Mouse (Mus musculus) central nervous system, embryonic 14 days (tissue): Measurements from ENCODE around the gene Phf21a. TPM values are rescaled to one million over a fixed set of nuclear protein-coding genes. Genes with fewer than 3 reads are reported as not detected.

ENCODE experiments used
- polyA plus RNA-seq: library from polyadenylated mRNA; depleted of rRNA; stranded (reverse); fragments of >200 nt; gene quantifications from 2 replicates; pipeline ENCODE4 v1.2.3, GENCODE M21; 2012; rRNA removed

The Phf21a gene
- polyA plus RNA-seq, result 85.9 and 87.7 TPM in 2 replicates

DNA sequence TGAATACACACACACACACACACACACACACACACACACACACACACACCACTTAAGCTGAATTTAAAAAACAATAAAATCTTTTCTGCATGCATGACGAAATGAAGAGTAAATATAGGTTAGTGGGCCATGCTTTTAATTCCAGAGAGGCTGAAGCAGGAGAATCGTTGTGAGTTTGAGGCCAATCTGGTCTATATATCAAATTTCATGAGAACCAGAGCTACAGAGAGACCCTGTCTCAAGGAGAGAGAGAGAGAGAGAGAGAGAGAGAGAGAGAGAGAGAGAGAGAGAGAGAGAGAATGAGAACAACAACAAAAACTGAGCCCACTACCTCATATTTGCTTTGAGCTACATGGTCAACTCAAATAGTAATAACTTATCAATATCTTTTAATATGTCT lies at the start of gene Phf21a:
Phf21a (plus strand) TSS at position 301 of the 400 bp plus-strand sequence.

DNA sequence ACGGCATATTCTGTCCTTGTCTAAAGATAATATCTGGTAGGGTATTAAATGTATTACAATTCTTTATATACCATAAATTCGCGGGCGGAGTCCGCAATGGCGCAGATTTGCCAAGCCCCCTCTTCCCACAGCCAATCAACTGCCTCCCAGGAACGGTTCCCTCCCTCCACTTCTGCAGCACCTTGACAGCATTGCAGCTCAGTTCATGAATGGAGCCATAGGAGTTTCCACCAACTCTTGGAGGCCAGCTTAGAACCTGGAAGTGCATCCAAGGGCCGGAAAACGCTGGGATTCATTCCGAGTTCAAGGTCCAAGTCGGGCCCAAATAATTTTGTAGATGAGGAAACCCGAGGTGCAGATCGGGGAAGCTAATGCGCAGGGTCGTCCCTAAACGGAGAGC lies 281.6 kb downstream of the Phf21a start, which contains the start of the genes Pex16 and Large2:
Pex16 (plus strand) TSS at position 163 of the 400 bp plus-strand sequence.
Large2 (minus strand) TSS at position 356 of the 400 bp plus-strand sequence.

DNA sequence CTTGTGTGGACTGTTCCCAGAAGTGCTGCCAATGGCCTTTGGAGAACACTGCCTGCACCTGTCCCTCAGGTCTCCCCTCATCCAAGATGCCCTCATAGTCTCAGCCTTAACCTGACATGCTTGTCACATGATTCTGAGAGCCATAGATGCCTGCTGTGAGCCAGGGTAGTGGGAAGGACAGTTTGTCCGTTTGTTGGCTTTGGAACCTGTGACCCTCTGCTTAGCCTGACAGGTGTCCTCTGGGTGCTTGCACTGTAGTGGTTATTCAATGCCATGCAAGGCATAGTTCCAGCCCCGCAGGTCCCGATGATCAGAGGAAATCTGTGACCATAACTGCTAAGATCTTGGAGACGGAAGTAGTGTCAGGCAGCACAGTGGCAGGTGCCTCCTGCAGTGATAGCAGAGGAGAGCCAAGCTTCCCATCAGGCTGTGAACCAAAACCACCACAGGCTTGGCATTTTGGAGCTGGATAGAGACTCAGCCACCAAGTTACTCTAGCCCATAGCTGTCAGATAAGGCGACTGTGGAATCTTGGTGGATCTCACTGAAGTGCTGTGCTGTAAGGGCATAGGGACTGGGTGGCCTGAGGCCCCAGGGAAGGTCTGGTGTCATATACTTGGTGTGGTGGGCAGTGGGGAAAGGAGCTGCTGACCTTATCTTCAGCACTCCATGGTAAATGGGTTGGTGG lies 289.1 kb downstream of the Phf21a start, which contains the start of gene 1700029I15Rik:
1700029I15Rik (plus strand) TSS at position 638 of the 688 bp plus-strand sequence.

DNA sequence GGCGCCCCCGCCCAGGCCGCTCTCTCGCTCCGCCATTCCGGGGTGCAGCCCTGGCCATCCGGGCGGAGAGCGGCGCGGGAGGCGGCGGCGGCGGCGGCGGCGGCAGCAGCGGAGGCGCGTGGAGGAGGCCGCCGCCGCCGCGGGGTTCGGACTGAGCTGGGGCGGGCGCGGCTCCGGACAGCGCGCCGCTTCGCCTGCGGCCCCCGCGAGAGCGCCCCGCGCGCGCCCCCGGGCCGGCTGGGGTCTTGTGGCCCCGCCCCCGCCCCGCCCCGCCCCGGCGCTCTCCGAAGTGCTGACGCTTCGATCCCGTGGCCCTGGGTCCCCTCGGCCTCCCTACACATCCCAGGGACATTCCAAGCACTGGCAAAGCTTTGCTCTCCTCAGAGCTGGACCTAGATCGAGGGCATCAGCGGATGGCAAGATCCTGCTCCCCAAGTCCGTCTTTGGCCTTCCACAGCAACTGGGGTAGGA lies 308.2 kb downstream of the Phf21a start, which contains the start of gene Mapk8ip1:
Mapk8ip1 (minus strand) TSS at position 173 of the 471 bp plus-strand sequence.

Other genes with a start within 250 kb of the Phf21a start
- gene Chrm4, start 165.9 kb upstream of the Phf21a start, polyA plus RNA-seq, result 1.4 TPM in 2 replicates
- 347 and 487 TPM in 2 replicates for gene Mdk, start 160.8 kb upstream of the Phf21a start, polyA plus RNA-seq
- gene Gm9821, start 147.4 kb upstream of the Phf21a start, polyA plus RNA-seq, result not detected in 2 replicates
- gene Dgkz, start 117.3 kb upstream of the Phf21a start, polyA plus RNA-seq, result 96.8 and 104 TPM in 2 replicates
- gene Creb3l1, start 68.6 kb upstream of the Phf21a start, polyA plus RNA-seq, result 2.7 and 7.9 TPM in 2 replicates